Mouse (Mus musculus) lung, postnatal 4 days (tissue): ENCODE data around the gene Ephb2.

Source experiments
- DNase-seq, 2 experiments: peaks; one replicate each; pipeline ENCODE4 v3.0.0; 2021

Gene Ephb2

GRCm38 (mm10) chr4:136835621-136836386, at the start of gene Ephb2:
Ephb2 (minus strand) TSS chr4:136835988.
- peak; percentile 71 to 78 for DNase-seq

GRCm38 (mm10) chr4:136878601-136879000, 42.8 kb upstream of the Ephb2 start:
- DNase-seq, result no peak

- no peak for DNase-seq
Observed at GRCm38 (mm10) chr4:136878171-136878570, 42.4 kb upstream of the Ephb2 start.

GRCm38 (mm10) chr4:136876971-136877370, 41.2 kb upstream of the Ephb2 start:
- peak in 1 of 2 experiments; percentile 37 for DNase-seq

- no peak for DNase-seq
Observed at GRCm38 (mm10) chr4:136875012-136875411, 39.2 kb upstream of the Ephb2 start.

GRCm38 (mm10) chr4:136868371-136868770, 32.6 kb upstream of the Ephb2 start:
- DNase-seq, result no peak

GRCm38 (mm10) chr4:136867690-136868345, 32.0 kb upstream of the Ephb2 start:
- peak in 1 of 2 experiments; percentile 46 for DNase-seq

GRCm38 (mm10) chr4:136865531-136865930, 29.7 kb upstream of the Ephb2 start:
- no peak for DNase-seq

- no peak for DNase-seq
Observed at GRCm38 (mm10) chr4:136864751-136865470, 29.1 kb upstream of the Ephb2 start.

- DNase-seq, result no peak
Observed at GRCm38 (mm10) chr4:136863517-136863916, 27.7 kb upstream of the Ephb2 start.

- no peak for DNase-seq
Observed at GRCm38 (mm10) chr4:136862411-136862810, 26.6 kb upstream of the Ephb2 start.

GRCm38 (mm10) chr4:136861806-136862205, 26.0 kb upstream of the Ephb2 start:
- DNase-seq, result no peak

GRCm38 (mm10) chr4:136860022-136860421, 24.2 kb upstream of the Ephb2 start:
- no peak for DNase-seq

GRCm38 (mm10) chr4:136855081-136855480, 19.3 kb upstream of the Ephb2 start:
- no peak for DNase-seq

GRCm38 (mm10) chr4:136852989-136853388, 17.2 kb upstream of the Ephb2 start:
- no peak for DNase-seq

GRCm38 (mm10) chr4:136852119-136852518, 16.3 kb upstream of the Ephb2 start:
- no peak for DNase-seq

GRCm38 (mm10) chr4:136848565-136848964, 12.8 kb upstream of the Ephb2 start:
- DNase-seq, result no peak

- no peak for DNase-seq
Observed at GRCm38 (mm10) chr4:136847166-136847565, 11.4 kb upstream of the Ephb2 start.

- DNase-seq, result no peak
Observed at GRCm38 (mm10) chr4:136842802-136843201, 7.0 kb upstream of the Ephb2 start.

GRCm38 (mm10) chr4:136842033-136842432, 6.2 kb upstream of the Ephb2 start:
- no peak for DNase-seq

GRCm38 (mm10) chr4:136841056-136841455, 5.3 kb upstream of the Ephb2 start:
- peak; percentile 65 to 84 for DNase-seq

GRCm38 (mm10) chr4:136838462-136838861, 2.7 kb upstream of the Ephb2 start:
- DNase-seq, result no peak

- DNase-seq, result no peak
Observed at GRCm38 (mm10) chr4:136838026-136838425, 2.2 kb upstream of the Ephb2 start.
